In the genomic region with DNA sequence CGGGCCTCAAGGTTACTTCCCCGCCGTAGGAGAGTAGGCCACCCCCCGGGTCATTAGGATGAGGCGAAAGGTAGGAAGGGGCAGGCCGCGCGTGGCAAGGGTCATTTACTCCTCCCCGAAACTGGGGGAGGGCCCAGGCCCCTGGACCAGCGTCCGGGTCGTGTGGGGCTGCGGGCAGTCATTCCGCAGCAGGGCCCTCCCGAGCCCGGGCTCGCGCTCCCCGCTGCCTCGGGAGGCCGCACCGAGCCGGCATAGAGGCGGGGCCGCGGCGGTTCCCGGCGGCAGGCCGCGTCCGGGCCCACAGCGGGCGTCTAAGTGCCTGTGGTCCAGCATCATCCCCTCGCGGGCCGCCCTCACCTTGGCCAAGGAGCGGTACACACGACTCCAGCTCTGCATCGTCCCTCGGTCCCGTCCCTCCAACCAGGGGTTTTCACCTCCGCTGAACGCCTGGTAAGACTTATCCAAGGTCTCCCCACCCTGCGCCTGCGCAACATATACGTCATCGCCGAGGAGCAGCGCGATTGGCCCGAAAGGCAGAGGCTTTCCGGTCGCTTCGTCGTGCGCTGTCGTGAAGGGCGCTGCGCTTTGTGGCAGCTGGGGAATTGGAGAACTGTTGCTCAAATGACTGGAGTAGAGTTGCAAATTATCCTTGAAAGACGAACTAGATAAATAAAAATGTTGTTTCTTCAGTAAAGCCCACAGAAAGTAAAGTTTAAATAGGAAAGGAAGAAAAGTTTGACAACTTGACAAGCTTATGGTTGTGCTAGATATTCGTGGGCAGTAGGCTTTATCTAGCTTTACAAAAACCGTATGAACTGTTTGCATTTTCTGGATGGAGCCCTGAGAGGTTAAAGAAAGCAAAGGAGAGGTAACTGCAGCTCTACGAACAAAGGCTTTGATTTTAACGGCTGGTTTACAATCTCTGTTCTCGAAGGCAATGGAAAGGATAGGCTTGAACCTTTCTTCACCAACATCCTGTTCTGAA, we compare ENCODE assay signal across 8 mouse cellular contexts. TPM values are rescaled to one million over a fixed set of nuclear protein-coding genes. Genes with fewer than 3 reads are reported as not detected.
DNase-seq lines count a peak whose midpoint lies in the region; ATAC-seq and TF ChIP-seq lines count a peak whose summit lies in the region.

A gene (minus strand): TSS at position 510 of the 985 bp plus-strand sequence.

- H3K9ac ChIP-seq in embryonic facial prominence, embryonic 15.5 days, result peak within 1 kb of the TSS; percentile 76
- H3K9ac ChIP-seq in limb, embryonic 14.5 days (ENCODE audit: low read depth, low read length, severe bottlenecking), result peak within 1 kb of the TSS; percentile 90
- peak within 1 kb of the TSS; percentile 94 for H3K9ac ChIP-seq in midbrain, postnatal 0 days (replicated peaks; ENCODE audit: low read length, poor library complexity, severe bottlenecking)

- peak within 1 kb of the TSS; percentile 98 for H3K4me3 ChIP-seq in bone marrow, adult 2 months (replicated peaks; ENCODE audit: control insufficient read depth, low read depth, low read length)
- peak within 1 kb of the TSS; percentile 86 for H3K4me3 ChIP-seq in embryonic facial prominence, embryonic 15.5 days (replicated peaks)
- peak within 1 kb of the TSS; percentile 95 for H3K4me3 ChIP-seq in limb, embryonic 14.5 days (replicated peaks; ENCODE audit: low read length)
- peak within 1 kb of the TSS; percentile 98 for H3K4me3 ChIP-seq in midbrain, postnatal 0 days (ENCODE audit: low read depth, low read length)

- peak within 1 kb of the TSS; percentile 83 for H3K27ac ChIP-seq in bone marrow, adult 2 months (ENCODE audit: control insufficient read depth, insufficient read depth, low read depth, low read length, poor library complexity)
- peak within 1 kb of the TSS; percentile 84 for H3K27ac ChIP-seq in embryonic facial prominence, embryonic 15.5 days (replicated peaks)
- H3K27ac ChIP-seq in limb, embryonic 14.5 days (replicated peaks; ENCODE audit: low read depth, low read length), result peak within 1 kb of the TSS; percentile 81
- peak within 1 kb of the TSS; percentile 83 for H3K27ac ChIP-seq in midbrain, postnatal 0 days (ENCODE audit: low read depth, low read length)

- TF ChIP-seq CTCF in bone marrow, adult 2 months (IDR thresholded peaks at IDR 0.05; ENCODE audit: control insufficient read depth, insufficient read depth, low read length), result no peak
- TF ChIP-seq CTCF in midbrain, postnatal 0 days (IDR thresholded peaks at IDR 0.05), result peak; percentile 29; the same call in 1 of the 2 replicates

- peak; percentile 85; the same call in 1 of the 2 replicates for TF ChIP-seq POLR2A in bone marrow, adult 2 months (IDR thresholded peaks at IDR 0.05; ENCODE audit: borderline replicate concordance, control insufficient read depth, low read depth, low read length)
- peak; percentile 23; the same call in 1 of the 2 replicates for TF ChIP-seq POLR2A in limb, embryonic 14.5 days (IDR thresholded peaks at IDR 0.05; ENCODE audit: borderline replicate concordance, extremely low read depth, insufficient read depth, insufficient read length)

- H3K36me3 ChIP-seq in embryonic facial prominence, embryonic 15.5 days, result peaks cover 17% of the 10 kb centered on the region
- H3K36me3 ChIP-seq in limb, embryonic 14.5 days (ENCODE audit: control insufficient read depth, insufficient read depth, low read length), result peaks cover 19% of the 10 kb centered on the region
- H3K36me3 ChIP-seq in midbrain, postnatal 0 days (ENCODE audit: insufficient read depth, low read length), result peaks cover 4% of the 10 kb centered on the region

- DNase-seq in 416B (ENCODE audit: low read depth), result peak; percentile 97
- peak; percentile 98 for DNase-seq in heart, adult 8-10 months (ENCODE audit: low spot score)
- DNase-seq in kidney, adult 9 months, result peak; percentile 97
- DNase-seq in limb, embryonic 14.5 days (ENCODE audit: low spot score), result peak; percentile 94
- peak; percentile 97 for DNase-seq in midbrain, postnatal 0 days (ENCODE audit: low spot score)
- peak; percentile 89 to 94 for DNase-seq in spleen, postnatal 14 days (ENCODE audit: low spot score in 2 of 2)

- peaks cover 1% of the 10 kb centered on the region for H3K4me1 ChIP-seq in bone marrow, adult 2 months (ENCODE audit: control insufficient read depth, insufficient read depth, low read length)
- peaks cover 12% of the 10 kb centered on the region for H3K4me1 ChIP-seq in embryonic facial prominence, embryonic 15.5 days
- H3K4me1 ChIP-seq in limb, embryonic 14.5 days (ENCODE audit: control insufficient read depth, insufficient read depth, low read length), result peaks cover 4% of the 10 kb centered on the region
- H3K4me1 ChIP-seq in midbrain, postnatal 0 days (ENCODE audit: insufficient read depth, low read length), result peaks cover 4% of the 10 kb centered on the region

- 4% methylated on average over 66 of the region's 66 CpGs for WGBS in bone marrow, adult 2 months
- 5% methylated on average over 50 of the region's 66 CpGs for WGBS in embryonic facial prominence, embryonic 15.5 days
- WGBS in limb, embryonic 14.5 days, result 8% methylated on average over 35 of the region's 66 CpGs
- 6% methylated on average over 64 of the region's 66 CpGs for WGBS in midbrain, postnatal 0 days

- peak within 1 kb of the TSS; percentile 62 for H3K4me2 ChIP-seq in embryonic facial prominence, embryonic 15.5 days (replicated peaks)
- H3K4me2 ChIP-seq in limb, embryonic 14.5 days (replicated peaks; ENCODE audit: low read depth, low read length, severe bottlenecking), result peak within 1 kb of the TSS; percentile 58
- H3K4me2 ChIP-seq in midbrain, postnatal 0 days (ENCODE audit: low read depth, low read length, poor library complexity, severe bottlenecking), result peak within 1 kb of the TSS; percentile 62

- H3K9me3 ChIP-seq in embryonic facial prominence, embryonic 15.5 days (replicated peaks), result no peaks in the 10 kb centered on the region
- no peaks in the 10 kb centered on the region for H3K9me3 ChIP-seq in limb, embryonic 14.5 days (ENCODE audit: control insufficient read depth, low read length)
- H3K9me3 ChIP-seq in midbrain, postnatal 0 days (ENCODE audit: low read length), result no peaks in the 10 kb centered on the region

- peak; percentile 97 for ATAC-seq in embryonic facial prominence, embryonic 15.5 days (ENCODE audit: insufficient number of reproducible peaks, low FRiP score, low TSS enrichment, low read depth)
- ATAC-seq in limb, embryonic 14.5 days (ENCODE audit: low FRiP score, low read depth), result peak; percentile 100
- peak; percentile 100 for ATAC-seq in midbrain, postnatal 0 days (ENCODE audit: low FRiP score)

- H3K27me3 ChIP-seq in embryonic facial prominence, embryonic 15.5 days, result no peaks in the 10 kb centered on the region
- no peaks in the 10 kb centered on the region for H3K27me3 ChIP-seq in limb, embryonic 14.5 days (ENCODE audit: control insufficient read depth, insufficient read depth, low read length)
- no peaks in the 10 kb centered on the region for H3K27me3 ChIP-seq in midbrain, postnatal 0 days (ENCODE audit: insufficient read depth, low read length)

RNA-seq across cellular contexts. Expression of the gene that starts here (rescaled TPM):
- polyA plus RNA-seq in bone marrow, adult 2 months (2011; ENCODE audit: insufficient read depth, insufficient read length, low replicate concordance, missing spikeins), result 28.1 and 46.6 TPM in 2 replicates
- 112 TPM in 2 replicates for polyA plus RNA-seq in embryonic facial prominence, embryonic 15.5 days (2015; fragmentation: Nextera tagmentation; extraction: Ambion mirVana)
- 100 to 1,000 TPM; 368 to 419 (median 398) TPM for total RNA-seq in heart, adult 8-10 months (2022)
- 51.1 and 72.2 TPM in 2 replicates for polyA plus RNA-seq in limb, embryonic 14.5 days (2012; rRNA removed)
- polyA plus RNA-seq in limb, embryonic 14.5 days (2014; fragmentation: Nextera tagmentation; extraction: Ambion mirVana), result 119 and 121 TPM in 2 replicates
- total RNA-seq in midbrain, postnatal 0 days (2014; rRNA removed), result 41.0 and 62.3 TPM in 2 replicates
- polyA plus RNA-seq in midbrain, postnatal 0 days (2015; fragmentation: Nextera tagmentation; extraction: Ambion mirVana), result 113 and 122 TPM in 2 replicates

Comparison
In these comparisons a context has a peak if more than half of its experiments do, and no peak if none do; other contexts are left out.
1. Peak in every context shown above with its lines: DNase-seq, ATAC-seq, H3K4me3 ChIP-seq and H3K27ac ChIP-seq.